Mouse (Mus musculus) ovary, postnatal 36 days (tissue): ENCODE data around the gene Sema3b.
"Not testable (repeated sequence)": the region's sequence is repeated elsewhere in the genome, so short reads cannot be mapped to it uniquely, and the experiment has no call there.

Experiments used
- DNase-seq: peaks from one replicate; pipeline ENCODE4 v3.0.0; 2022; ENCODE audit warnings: low spot score, mixed read lengths

Gene Sema3b

GRCm38 (mm10) chr9:107568331-107569261, 40.4 kb downstream of the Sema3b start:
- peak; percentile 87 for DNase-seq

DNA sequence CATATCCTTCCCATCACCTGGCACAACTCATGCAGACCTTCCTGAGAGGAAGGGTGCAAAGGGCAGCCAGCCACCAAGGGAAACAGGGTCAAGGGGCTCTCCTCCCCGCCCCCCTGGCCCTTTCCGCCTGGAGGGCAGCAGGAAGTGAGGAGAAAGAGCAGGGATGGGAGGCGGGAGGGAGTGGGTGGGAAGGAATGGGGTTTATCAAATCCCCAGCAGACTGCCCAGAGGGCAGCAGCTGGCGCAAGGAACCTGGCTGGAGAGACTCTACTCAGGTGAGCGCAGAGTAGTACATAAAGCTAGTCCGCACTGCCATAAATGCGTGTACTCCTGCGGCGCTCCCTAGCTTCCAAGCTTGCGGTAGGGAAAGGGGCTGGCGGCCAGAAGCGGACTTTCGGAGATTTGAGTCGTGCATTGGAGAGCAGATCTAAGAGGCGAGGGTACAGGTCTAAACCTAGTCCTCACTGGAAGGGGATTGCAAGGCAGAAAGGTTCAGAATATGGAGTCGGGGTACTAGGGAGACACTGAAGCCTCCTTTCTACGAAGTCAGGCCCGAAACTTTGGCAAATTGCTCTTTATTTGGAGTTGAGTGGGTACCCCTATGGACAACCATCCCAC, 41.2 kb downstream of the Sema3b start, which contains the start of gene Hyal2:
Gene Hyal2, plus strand, starts transcription at position 244 of the 618 bp plus-strand sequence.
- DNase-seq, result no peak

GRCm38 (mm10) chr9:107566855-107567254, 42.2 kb downstream of the Sema3b start:
- no peak for DNase-seq

- peak; percentile 80 for DNase-seq
These were observed 42.9 kb downstream of the Sema3b start for GRCm38 (mm10) chr9:107566041-107566709.

DNA sequence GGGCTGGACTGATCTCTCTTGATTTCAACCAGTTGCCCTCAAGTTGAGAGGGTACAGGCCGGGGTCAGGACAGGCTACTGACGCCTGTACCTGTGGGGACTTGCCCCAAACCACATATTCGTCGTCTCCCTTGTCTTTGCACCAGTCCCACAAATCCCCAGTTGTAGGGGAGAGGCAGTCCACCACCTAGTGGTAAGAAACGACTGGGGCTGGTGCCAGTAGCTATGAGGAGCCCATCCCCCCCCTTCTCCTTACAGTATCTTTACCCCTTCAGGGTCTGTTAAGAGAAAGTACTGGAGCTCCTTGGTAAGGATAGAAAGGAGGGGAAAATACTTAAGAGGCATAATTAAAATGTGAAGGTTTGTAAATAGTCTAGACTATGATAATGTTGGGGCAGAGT, 43.5 kb downstream of the Sema3b start:
- DNase-seq, result not testable (repeated sequence)

- peak; percentile 90 for DNase-seq
These were observed 45.9 kb downstream of the Sema3b start, which contains the start of gene Tusc2 for GRCm38 (mm10) chr9:107563029-107563581. Gene Tusc2, plus strand, starts transcription at chr9:107563255.

- DNase-seq, result no peak
These were observed 52.7 kb downstream of the Sema3b start for GRCm38 (mm10) chr9:107556346-107556745.

- no peak for DNase-seq
These were observed 53.3 kb downstream of the Sema3b start for GRCm38 (mm10) chr9:107555701-107556100.

- peak; percentile 59 for DNase-seq
These were observed 54.0 kb downstream of the Sema3b start for GRCm38 (mm10) chr9:107555031-107555457.

- DNase-seq, result peak; percentile 93
These were observed 54.7 kb downstream of the Sema3b start for GRCm38 (mm10) chr9:107554319-107554825.

DNA sequence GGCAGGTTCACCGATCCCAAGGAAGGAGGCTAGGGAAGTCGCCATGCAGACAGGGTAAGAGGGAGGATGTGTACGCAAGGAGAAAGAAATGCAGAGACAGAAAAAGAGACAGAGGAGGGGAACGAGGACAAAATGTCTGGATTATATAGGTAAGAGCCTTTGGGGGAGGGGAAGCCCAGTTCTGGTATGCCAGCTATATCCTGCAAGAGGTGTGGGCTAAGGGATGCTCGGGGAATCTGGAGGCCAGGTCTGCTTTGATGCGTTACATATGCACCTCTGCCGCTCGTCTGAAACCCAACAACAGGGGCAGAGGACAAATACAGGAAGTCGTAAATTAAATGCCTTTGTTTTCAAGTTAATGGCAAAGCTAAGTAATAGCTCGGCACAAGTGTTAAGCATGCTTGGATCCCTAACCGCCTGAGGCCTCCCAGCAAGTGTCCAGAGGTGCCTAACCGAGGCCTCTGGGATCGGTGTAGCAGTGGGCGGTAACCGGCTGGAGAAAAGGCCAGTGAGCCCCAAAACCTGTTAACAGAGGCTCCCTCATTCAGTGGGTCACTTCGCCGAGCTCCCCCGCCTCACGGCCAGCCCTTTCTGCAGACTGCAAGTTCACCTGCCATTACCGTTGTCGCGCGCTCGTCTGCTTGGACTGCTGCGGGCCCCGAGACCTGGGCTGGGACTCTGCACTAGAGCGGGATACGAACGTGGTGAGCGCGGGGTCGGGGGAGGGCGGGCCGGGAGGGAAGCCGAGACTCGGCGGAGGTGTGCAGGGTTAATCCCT, 55.3 kb downstream of the Sema3b start:
- DNase-seq, result no peak

DNA sequence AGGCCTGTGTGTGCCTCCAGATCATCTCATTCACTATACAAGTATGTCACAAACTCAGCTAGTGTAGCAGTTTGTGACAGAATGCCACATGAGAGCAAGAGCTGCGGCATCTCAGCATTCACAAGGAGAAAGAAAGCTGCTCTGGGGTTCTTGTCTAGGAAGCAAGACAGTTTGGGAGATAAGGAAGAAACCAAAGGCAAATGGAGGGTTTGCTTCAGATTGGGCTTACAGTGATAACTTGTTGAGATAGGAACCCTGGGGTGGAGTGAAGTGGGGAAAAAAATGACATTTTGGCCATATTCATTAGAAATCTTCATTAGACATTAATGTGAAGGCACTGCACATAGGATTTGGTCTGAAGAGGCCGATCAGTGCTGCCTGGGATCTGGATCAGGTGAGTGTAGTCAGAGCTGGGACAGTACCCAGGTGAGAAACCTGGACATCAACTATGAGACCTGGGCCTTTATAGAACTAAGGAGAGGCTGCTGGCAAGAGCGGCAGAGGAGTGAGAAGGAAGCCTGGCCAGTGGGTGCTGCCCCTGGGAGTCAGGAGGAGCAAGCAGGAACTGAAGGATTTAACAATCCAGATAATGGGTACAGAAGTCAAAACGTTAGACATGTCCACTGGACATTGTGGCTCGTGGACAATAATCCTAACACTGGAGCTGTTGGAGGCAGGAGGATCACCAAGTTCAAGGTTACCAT, 56.2 kb downstream of the Sema3b start:
- DNase-seq, result no peak

- no peak for DNase-seq
These were observed 57.1 kb downstream of the Sema3b start for GRCm38 (mm10) chr9:107551890-107552355.

DNA sequence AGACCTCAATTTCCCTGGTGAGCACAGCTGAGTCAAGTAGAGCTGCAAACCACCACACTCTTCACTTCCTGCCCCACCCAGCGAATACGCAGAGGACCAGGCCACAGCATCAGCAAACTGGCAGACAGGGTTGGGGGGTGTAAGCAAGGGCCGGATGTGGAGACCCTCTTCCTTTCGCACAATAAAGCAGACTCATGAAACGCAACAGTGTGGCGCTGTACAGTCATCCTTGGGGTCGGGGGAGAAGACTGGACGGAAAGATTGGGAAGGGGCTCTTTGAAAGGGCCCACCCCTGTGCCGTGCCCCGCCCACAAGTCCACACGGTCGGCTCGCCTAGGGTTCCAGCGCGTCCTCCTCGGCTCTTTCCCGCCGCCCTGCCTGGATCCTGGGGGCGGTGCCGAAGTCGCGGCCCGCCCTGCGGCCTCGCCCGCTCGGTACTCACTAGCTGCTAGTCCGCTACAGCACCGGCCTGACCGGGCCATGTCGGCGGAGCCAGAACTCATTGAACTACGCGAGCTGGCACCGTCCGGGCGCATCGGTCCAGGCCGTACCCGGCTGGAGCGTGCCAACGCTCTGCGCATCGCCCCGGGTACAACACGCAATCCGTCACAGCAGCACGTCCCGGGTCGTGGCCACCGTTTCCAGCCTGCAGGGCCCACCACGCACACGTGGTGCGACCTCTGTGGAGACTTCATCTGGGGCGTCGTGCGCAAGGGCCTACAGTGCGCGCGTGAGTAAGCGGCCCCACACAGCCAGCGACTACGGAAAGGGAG, 57.7 kb downstream of the Sema3b start, which contains the start of gene Rassf1:
Gene Rassf1, plus strand, starts transcription at position 439 of the 773 bp plus-strand sequence.
- DNase-seq, result peak; percentile 78

DNA sequence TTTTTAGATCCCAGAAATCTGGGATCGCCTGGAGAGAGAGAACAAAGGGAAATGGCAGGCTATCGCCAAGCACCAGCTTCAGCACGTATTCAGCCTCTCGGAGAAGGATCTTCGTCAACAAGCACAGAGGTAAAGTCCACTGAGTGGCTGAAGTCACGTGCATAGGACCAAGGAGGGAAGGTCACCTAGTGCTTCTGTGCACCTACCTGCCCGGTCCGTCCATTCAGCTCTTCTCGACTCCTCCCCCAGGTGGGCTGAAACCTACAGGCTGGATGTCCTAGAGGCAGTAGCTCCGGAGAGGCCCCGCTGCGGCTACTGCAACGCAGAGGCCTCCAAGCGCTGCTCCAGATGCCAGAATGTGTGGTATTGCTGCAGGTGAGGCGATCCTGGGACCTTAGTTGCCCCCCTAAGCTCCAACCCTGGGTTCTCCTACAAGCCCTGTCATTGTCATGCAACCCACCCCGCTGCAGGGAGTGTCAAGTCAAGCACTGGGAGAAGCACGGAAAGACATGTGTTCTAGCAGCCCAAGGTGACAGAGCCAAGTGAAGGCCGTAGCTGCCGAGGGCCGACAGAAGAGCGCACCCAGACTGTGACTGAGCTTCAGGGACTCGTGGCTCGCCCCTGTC, 58.4 kb downstream of the Sema3b start:
- DNase-seq, result no peak

GRCm38 (mm10) chr9:107549297-107550074, 59.5 kb downstream of the Sema3b start:
- DNase-seq, result no peak

DNA sequence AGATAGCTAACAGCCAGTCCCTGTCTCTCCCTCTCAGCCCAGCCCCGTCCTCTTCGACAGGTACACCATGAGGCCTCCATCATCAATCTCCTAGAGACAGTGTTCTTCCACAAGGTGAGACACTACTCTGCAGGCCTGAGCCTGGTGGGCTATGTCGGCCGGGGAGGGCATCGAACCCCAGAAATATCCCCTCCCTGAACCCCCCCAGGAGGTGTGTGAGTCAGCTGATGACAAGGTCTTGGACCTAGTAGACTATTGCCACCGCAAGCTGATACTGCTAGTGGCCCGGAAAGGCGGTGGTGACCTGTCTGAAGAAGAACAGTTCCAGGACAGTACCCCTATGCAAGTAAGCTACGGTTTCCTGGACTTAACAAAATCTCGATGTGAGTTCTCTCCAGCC, 60.2 kb downstream of the Sema3b start:
- no peak for DNase-seq

GRCm38 (mm10) chr9:107547957-107548356, 61.1 kb downstream of the Sema3b start:
- DNase-seq, result no peak
